Mouse (Mus musculus): ENCODE measurements around the gene Olfr1373.
"Not testable (repeated sequence)": the region's sequence is repeated elsewhere in the genome, so short reads cannot be mapped to it uniquely, and the experiment has no call there.

Olfr1373 gene

DNA sequence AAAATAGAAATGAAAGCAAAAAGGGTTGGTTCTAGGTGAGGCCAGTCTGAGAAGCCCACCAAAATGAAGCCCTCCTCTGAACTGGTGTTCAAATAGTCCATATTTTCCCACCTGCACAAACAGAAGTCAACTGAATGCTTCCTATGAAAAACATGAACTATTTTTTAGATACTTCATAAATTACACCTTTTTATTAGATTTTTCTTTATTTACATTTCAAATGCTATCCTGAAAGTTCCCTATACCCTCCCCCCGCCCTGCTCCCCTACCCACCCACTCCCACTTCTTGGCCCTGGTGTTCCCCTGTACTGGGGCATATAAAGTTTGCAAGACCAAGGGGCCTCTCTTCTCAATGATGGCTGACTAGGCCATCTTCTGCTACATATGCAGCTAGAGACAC, at the start of gene Olfr1373:
Olfr1373 (minus strand) TSS at position 101 of the 400 bp plus-strand sequence.
- not testable (repeated sequence) for DNase-seq (ENCODE audit: low read depth)

DNA sequence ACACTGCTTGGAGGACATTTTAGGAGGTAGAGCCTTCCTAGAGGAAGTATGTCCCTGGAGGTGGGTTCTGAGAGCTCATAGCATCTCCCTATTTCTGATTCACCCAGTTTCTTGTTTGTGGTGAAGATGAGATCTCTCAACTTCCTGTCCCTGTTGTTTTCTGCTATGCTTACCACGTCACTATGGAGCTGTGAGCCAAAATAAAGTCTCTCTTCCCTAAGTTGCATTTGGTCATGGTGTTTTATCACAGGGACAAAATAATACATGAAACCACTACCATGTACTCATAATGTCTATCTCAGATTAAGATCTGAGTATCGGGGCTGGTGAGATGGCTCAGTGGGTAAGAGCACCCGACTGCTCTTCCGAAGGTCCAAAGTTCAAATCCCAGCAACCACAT, 35.3 kb upstream of the Olfr1373 start:
- DNase-seq (ENCODE audit: low read depth) = not testable (repeated sequence)

DNA sequence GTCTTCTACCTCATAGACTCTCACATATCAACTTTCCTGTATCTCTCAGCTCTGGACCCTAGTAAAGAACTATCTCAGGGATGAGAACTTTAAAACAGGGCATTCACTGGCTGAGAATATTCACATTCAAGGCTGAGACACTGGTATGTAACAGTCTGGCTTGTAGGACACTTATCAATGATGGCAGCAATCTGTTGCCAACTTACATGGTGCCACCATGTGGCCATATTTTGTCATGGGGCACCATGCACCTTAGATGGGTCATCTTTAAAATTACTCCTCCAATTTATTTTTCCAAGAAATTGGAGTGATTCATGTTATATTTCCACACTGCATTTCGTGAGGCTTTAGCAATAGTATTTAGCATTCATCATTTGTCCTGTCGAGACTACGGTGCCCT, 34.6 kb upstream of the Olfr1373 start:
- not testable (repeated sequence) for DNase-seq (ENCODE audit: low read depth)

DNA sequence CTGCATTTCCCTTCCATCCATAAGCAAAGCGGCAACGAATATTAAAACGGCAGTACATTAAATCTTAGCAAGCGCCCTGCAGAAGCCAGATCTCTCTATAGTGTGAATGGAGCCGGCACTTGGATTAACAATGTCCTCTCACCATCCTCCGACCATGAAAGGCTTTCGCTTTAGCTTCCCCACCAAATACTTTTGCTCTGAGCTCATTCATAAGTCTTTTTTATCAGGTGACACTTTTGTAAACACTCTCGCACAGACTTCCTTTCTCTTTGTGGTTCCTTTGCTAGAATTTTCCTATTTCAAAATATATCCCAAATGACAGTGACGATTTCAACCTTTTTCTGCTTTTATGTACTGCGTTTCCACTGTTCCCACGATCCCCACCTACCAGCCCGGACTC, 23.1 kb upstream of the Olfr1373 start:
- no peak for DNase-seq (ENCODE audit: low read depth)

DNA sequence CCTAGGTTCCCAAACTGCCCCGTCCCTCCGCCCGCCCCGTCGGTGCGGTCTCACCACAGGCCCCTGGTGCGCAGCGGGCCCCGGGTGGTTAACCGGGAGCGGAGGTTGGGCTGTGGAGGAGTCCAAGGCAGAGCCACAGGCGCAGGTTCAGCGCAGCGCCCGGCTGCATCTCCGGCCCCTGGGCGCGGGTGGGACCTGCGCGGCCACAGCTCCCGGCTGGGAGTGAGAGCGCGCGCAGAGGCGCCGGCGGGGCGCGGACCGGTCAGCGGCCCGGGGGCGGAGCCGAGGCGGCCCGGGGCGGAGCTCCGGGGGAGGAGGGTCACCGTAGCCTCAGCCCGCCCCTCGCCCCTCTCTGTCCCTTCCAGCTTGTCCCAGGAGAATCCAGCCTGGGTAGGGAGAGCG, 22.6 kb upstream of the Olfr1373 start:
- DNase-seq (ENCODE audit: low read depth) = not testable (repeated sequence)

DNA sequence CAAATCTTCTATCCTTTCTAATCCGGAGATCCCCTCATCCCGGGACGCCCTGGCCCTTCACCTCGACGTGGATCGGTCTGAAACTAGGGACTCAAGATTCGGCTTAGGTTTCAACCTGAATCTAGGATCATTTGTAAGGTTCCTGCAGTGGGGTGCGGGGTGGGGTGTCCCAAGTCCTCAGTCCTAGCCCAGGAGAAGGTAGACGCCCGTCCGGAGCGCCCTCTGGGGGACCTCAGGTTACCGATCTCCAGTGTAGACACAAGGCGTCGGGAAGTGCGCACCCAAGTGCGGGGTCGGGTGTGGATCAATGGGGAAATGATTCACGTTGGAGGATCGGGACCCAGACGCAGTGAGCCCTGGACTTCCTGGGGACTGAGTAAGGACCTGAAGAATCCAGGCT, 21.8 kb upstream of the Olfr1373 start:
- DNase-seq (ENCODE audit: low read depth) = no peak

DNA sequence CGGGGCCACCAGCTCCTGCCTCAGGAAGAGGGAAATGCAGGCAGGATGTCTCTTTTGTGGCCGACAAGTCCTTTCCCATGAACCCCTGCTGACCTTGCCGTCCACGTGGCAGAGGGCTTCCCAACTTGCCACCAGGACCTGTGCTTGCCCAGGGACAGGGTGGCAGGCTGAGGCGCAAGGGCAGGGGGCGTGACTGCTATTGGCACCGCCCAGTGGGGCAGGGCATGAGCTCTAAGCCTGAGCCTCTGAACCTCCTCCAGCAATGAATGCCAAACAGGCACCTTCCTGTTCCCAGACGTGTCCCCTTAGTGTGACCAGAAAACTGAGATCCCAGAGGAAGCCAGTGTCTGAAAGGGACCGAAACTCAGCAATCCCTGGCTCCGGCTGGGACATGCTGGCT, 18.6 kb upstream of the Olfr1373 start:
- no peak for DNase-seq (ENCODE audit: low read depth)

DNA sequence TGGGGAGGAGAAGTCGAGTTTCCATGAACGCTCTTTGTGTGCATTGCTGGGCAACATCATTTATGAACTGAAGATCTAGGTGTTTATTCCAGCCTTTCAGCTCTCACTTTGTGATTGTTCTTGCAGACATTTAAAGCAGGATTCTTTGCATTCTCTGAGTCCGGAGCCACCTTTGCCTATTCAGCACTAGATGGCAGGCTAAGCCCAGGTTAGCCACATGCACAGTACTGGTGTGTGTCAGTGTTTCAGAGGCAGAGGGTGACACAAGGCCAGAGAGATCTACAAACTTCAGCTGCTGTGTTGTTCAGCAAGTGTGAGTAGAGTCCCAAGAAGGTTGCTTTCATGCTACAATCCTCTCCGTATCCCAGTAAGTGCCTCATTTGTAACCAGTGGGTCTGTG, 1.7 kb downstream of the Olfr1373 start:
- not testable (repeated sequence) for DNase-seq (ENCODE audit: low read depth)

DNA sequence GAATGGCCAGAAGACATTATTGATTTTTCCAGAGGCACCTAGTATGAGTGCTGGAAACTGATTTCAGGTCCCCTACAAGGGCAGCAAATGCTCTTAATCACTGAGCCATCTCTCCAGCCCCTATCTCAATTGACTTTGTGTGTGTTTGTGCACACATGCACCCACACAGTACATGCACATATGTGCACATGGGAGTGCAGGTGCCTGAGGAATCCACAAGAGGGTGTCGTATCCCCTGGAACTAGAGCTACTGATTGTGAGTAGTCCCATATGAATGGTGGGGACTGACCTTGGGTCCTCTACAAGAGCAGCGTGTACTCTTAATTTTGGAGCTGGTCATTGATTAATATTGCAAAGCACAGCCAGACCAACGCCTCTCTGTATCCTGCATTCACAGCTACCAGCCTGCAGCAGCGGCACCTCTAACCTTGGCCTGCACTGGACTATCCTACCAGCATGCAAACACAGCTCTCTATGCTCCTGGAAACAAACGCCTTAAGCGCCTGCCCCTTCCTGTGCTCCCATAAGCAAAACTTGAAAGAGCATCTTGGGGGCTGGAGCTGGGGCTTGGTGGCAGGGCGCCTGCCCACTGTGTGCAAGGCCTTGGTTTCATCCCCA, 14.8 kb downstream of the Olfr1373 start:
- no peak for DNase-seq (ENCODE audit: low read depth)

DNA sequence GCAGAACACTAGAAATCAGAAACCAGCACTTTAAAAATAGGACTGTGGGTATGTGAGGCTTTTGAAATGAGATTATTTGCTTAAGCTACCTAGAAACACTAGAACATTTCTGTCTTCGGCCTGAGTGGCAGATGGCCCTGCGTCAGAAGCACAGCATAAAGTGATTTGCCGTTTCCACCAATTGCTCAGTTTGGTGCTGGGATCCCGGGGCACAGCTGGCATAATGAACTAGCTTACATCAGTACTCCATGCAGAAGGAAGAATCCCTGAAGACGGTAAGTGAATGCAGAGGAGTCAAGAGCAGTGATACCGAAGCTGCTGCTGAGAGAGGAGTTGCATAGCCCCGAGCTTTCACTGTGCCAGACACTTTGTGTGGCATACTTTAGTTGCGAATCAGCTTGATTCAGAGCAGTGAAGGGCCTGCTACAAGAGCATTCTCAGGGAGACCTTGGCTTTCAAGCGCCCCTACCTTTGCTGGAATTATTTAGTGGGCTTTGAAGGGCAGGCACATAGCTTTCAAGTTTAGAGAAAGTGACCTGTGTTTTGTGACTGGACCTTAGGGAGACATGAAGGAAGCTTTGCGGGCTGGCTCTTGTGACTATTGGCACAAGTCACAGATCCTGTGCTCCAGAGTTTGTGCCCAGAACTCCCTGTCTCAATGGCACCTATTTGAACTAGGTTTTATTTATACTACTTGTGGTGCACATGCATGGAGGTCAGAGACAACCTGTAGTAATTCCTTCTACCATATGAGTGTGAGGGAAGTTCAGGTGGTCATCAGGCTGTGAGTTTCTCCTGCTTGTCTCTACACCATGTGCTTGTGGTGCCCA, 15.5 kb downstream of the Olfr1373 start:
- DNase-seq (ENCODE audit: low read depth) = no peak

DNA sequence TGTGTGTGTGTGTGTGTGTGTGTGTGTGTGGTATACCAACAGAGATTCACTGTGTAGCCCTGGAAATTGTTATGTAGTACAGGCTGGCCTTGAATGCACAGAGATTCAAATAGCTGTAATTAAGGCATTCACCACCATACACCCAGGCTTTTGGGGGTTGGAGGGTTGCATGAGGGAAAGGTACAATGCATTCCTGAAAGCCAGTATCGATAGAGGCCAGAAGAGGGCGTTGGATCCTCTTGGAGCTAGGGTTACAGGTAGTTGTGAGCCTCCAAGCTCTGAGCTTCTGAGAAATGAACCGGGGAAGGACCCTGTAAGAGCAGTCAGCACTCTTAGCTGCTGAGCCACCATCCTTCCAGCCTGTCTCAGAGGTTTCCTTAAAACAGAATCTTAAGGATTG, 16.2 kb downstream of the Olfr1373 start:
- no peak for DNase-seq (ENCODE audit: low read depth)

DNA sequence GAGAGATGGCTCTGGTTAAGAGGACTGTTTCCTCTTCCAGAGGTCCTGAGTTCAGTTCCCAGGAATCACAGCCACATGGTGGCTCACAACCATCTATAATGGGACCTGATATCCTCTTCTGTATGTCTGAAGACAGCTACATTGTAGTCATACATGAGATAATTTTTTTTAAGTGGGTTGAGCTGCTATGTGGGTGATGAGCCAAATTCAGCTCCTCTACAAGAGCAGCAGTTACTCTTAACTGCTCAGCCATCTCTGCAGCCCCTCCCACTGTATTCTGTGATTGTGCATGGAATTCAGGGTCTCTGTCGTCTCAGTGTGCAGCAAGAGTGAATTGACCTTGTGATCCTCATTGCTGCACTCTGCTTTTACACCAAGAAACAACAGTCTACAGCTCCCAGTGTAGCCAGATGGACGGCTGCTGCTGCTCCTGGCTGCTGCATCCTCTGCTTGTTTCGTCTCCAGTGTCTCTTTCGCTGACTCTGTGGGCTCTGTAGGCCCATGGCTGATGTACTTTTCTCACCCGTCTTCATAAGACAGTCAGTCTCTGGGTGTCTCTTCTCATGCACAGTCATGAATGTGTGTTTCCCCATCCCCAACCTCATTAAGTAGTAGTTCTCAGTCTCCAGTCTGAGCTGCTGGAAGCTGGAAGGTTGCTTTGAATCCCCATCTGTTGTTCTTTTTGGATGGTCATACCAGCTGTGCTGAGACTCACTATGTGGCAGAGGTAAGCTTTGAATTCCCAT, 16.8 kb downstream of the Olfr1373 start:
- DNase-seq (ENCODE audit: low read depth) = no peak

DNA sequence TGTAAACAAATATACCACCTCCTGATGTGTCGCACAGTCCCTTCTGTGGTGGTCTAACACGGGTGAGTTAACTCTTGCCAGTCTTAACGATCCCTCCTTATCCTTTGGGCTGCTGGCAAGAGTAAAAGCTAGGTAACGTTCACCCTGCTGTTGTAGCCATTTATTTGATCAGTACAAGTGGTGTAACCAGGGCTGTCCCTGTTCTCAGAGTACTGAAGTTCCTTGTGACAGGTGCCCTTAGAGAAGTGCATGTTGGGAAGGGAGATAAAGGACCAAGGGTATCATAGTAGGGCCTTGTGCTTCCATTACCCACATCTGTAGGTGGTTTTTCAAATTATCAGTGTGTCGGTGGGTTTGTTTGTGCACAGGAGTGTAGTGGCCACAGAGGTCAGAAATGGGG, 17.6 kb downstream of the Olfr1373 start:
- no peak for DNase-seq (ENCODE audit: low read depth)

DNA sequence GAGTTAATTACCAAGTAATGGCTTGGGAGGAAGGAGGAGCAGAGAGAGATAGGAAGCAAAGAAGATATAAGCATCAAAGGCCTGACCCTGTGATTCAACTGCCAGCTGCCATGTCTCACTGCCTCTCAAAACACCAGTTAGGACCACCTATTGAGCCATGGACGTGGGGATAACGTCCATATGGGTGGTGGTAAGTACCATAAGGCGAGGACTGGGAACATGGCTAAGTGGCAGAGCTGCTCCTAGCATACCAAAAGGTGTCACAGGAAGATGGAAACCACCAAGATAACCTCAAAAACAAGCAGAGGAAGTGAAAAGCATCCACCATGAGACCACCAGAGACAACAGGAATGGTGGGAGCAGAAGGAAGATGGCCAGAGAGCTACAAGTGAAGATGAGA, 18.2 kb downstream of the Olfr1373 start:
- no peak for DNase-seq (ENCODE audit: low read depth)

DNA sequence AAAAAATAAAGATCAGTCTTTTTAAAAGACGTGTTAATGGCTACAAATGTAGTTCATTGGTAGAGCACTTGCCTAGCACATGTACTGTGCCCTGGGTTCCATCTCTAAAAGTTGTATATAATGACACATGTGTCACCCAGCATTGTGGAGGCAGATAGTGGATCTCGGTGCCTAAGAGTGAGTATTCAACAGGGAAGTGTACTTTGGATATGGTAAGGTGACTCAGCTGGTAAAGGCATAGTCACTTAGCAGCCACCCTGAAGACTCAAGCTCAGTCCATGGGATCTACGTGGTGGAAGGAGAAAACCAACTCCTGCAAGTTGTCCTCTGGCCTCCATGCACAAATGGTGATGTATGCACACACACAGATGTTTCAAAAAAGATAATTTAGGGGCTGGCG, 20.9 kb downstream of the Olfr1373 start:
- no peak for DNase-seq (ENCODE audit: low read depth)

DNA sequence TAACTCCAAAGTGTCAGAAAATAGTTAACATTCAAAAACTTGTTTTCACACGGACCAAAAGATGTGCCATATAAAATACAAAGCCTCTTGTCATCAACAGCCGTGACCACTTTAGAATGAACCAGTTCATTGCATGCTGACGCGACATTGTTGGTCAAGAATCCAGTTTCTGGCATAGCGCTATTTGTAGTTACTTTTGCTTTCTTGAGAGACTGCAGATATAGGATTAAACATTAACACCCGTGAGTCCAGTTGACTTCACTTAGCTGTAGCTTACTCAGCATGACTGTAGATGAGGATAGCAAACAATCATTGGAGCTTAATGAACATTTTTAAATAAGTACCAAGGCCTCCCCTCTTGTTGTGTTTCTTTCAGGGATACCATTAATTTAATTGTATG, 23.3 kb downstream of the Olfr1373 start:
- DNase-seq (ENCODE audit: low read depth) = no peak

DNA sequence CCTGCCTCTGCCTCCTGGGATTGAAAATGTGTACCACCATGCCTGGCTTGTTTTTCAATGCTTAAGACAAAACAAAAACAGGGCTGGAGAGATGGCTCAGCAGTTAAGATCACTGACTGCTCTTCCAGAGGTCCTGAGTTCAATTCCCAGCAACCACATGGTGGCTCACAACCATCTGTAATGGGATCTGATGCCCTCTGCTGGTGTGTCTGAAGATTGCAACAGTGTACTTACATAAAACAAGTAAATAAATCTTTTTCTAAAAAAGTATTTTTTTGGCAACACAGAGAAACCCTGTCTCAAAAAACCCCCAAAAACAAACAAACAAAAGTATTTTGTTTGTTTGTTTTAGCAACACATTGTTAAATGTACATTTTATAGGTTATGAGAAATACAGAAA, 24.9 kb downstream of the Olfr1373 start:
- not testable (repeated sequence) for DNase-seq (ENCODE audit: low read depth)

DNA sequence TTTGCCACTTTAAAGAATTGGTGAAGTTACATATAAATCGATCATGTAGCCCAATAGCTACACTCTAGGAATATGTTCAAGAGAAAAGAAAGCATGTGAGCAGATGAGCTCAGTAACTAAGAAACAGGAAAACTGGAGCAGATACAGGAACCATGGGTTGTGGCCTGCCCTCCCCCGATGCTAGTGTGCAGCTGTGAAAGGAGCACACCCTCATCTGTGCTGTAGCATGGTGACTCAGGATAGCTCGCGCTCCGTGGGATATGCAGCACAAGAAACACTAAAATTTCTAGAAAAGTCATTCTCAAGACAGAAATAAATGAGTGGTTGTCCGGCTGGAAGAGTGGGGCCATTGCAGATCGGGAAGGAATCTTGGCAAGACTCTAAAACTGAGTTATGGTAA, 28.2 kb downstream of the Olfr1373 start:
- no peak for DNase-seq (ENCODE audit: low read depth)

DNA sequence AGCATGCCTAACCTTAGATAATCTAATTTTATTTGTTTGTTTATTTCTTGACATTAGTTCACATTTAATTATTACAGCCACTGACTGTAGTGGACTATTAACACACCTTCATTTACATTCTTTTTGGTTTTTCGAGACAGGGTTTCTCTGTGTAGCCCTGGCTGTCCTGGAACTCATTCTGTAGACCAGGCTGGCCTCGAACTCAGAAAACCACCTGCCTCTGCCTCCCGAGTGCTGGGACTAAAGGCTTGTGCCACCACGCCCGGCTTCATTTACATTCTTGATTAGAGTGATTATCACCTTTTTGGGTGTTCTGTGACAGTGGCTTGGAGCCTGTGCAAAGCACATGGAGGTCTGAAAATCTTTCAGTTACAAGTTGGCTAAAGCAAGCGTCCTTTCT, 29.2 kb downstream of the Olfr1373 start:
- not testable (repeated sequence) for DNase-seq (ENCODE audit: low read depth)

DNA sequence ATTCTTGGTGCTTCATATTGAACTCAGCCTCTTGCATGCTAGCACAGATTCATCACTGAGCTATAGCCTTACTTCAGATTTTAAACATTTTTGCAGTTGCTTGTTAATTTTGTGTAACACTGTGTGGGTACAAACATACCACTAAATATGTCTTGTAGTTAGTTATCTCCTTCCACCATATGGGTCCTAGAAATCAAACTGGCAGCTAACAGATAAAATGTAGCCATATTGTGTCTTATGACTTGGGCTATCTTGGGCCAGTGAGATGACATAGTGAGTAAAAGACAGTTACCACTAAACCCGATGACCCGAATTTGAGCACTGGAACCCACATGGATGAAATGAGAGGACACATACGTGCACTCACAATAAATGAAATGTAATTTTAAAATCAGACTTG, 29.8 kb downstream of the Olfr1373 start:
- no peak for DNase-seq (ENCODE audit: low read depth)

DNA sequence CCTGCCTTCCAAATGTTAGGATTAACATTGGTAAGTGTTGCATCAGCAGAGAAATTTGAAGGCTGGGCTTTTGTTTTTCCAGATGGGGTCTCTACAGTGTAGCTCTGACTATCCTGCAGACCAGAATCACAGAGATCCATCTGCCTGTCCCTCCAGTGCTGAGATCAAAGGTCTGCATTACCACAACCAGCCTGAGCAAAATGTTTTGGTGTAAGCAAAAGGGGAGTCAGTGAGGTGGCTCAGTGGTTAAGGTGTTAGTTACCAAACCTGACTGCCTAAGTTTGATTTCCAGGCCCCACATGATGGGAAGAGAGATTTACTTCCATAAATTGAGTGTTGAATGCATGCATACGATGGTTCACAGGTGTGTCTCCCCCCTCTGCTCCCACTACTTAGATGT, 35.9 kb downstream of the Olfr1373 start:
- DNase-seq (ENCODE audit: low read depth) = no peak

DNA sequence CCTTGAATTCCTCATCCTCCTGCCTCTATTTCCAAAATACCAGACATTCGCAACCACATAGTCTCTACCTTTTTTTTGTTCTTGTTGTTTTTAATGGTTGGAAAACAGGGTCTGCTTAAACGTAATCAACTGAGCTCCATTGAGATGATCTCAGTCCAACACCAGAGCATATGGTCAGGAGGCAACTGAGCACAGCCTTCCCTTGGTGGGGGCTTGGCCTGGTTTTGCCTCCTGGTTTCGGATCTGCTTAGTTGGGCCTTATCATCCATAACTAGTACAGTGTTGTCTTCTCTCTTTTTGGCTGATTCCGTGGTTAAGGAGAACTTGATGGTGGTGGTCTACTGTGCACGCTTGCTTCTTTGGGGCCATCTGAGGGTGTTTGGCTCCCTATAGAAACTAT, 36.5 kb downstream of the Olfr1373 start:
- no peak for DNase-seq (ENCODE audit: low read depth)

DNA sequence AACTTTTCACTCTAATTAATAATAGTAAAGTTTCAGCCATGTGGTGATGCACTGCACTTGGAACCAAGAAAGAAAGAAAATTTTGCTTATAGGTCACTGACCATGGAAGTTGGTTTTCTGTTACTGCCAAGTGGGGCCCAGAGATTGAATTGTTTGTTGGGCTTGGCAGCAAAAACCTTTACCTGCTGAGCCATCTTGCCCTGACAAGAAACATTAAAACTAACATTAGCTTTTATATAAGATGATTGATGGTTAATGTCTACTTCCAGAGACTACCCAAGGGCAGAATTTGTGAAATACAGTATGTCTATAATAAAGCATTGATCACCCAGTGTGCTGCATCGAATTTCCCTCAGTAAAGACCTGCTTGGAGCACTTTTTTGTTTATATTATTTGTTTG, 38.9 kb downstream of the Olfr1373 start:
- DNase-seq (ENCODE audit: low read depth) = no peak
